Mouse (Mus musculus) embryonic facial prominence, embryonic 14.5 days (tissue): Measurements from ENCODE around the gene Cad. TPM values are rescaled to one million over a fixed set of nuclear protein-coding genes. Genes with fewer than 3 reads are reported as not detected.
"Not testable (repeated sequence)": the region's sequence is repeated elsewhere in the genome, so short reads cannot be mapped to it uniquely, and the experiment has no call there.

ENCODE experiments used
- ATAC-seq: fragments of 200-750 bp; cut with Nextera tagmentation; 2 replicates; pipeline ENCODE4 v1.8.0; 2017; ENCODE audit warnings: low read depth, moderate number of reproducible peaks, moderate TSS enrichment
- DNase-seq: peaks from one replicate; pipeline ENCODE4 v3.0.0-alpha.2; 2015; ENCODE audit warnings: low spot score
- H3K27ac ChIP-seq: fragments of 300-500 bp; sonication (generic); replicated peaks from 2 replicates; pipeline ENCODE4 v1.5.1; 2014; ENCODE audit warnings: low read depth, mild to moderate bottlenecking, low read length, moderate library complexity
- H3K27me3 ChIP-seq: fragments of 300-500 bp; sonication (generic); replicated peaks from 2 replicates; pipeline ENCODE4 v1.6.1; 2014; ENCODE audit warnings: low read length; ENCODE audit not compliant: control insufficient read depth, insufficient read depth
- H3K36me3 ChIP-seq: fragments of 300-500 bp; sonication (generic); 2 replicates; pipeline ENCODE4 v1.6.1; 2014; ENCODE audit warnings: low read length, mixed read lengths; ENCODE audit not compliant: control insufficient read depth, insufficient read depth
- H3K4me1 ChIP-seq: fragments of 300-500 bp; sonication (generic); 2 replicates; pipeline ENCODE4 v1.6.1; 2014; ENCODE audit warnings: antibody characterized with exemption, low read length; ENCODE audit not compliant: control insufficient read depth, insufficient read depth
- H3K4me2 ChIP-seq: fragments of 300-500 bp; sonication (generic); 2 replicates; pipeline ENCODE4 v1.6.1; 2014; ENCODE audit warnings: low read depth, mild to moderate bottlenecking, low read length, moderate library complexity, mixed read lengths
- H3K4me3 ChIP-seq: fragments of 300-500 bp; sonication (generic); 2 replicates; pipeline ENCODE4 v1.5.1; 2014; ENCODE audit warnings: low read depth, mild to moderate bottlenecking, low read length
- H3K9ac ChIP-seq: fragments of 300-500 bp; sonication (generic); 2 replicates; pipeline ENCODE4 v1.6.1; 2014; ENCODE audit warnings: low read depth, mild to moderate bottlenecking, low read length, moderate library complexity, mixed read lengths
- H3K9me3 ChIP-seq: fragments of 300-500 bp; sonication (generic); 2 replicates; pipeline ENCODE4 v1.6.1; 2016; ENCODE audit warnings: low read length; ENCODE audit not compliant: control insufficient read depth
- WGBS: fragments of 180-500 bp; shearing (Covaris S2); extraction: QIAGEN DNeasy Blood & Tissue Kit; methylation state at CpG from one replicate; pipeline ENCODE4 v1.1.7; 2014; 5-methylcytosine and 5-hydroxymethylcytosine counted together
- polyA plus RNA-seq: library from polyadenylated mRNA; unstranded; fragments of >200 nt; fragmentation: Nextera tagmentation; extraction: Ambion mirVana; gene quantifications from 2 replicates; pipeline ENCODE4 v1.2.1, GENCODE M21; 2014

The Cad gene
- polyA plus RNA-seq, 1 experiment from 2014 or later, result 29.1 TPM

- Histone ChIP-seq H3K4me2 (peak overlapping the region; percentile 73), H3K4me3 (peak overlapping the region; percentile 55; the same call in 1 of the 2 replicates), H3K27ac (peak overlapping the region; percentile 73; the same call in 1 of the 2 replicates), H3K9ac (peak overlapping the region; percentile 78), H3K36me3 (peaks cover 21% of the 10 kb centered on the region)
- not testable (repeated sequence) for H3K27me3 ChIP-seq, H3K4me1 ChIP-seq, H3K9me3 ChIP-seq, ATAC-seq, DNase-seq
- 58% methylated on average over 4 of the region's 4 CpGs for WGBS
Observed at GRCm38 (mm10) chr5:31053728-31054127, 852 bp upstream of the Cad start.

- H3K4me3 ChIP-seq, result peak overlapping the region; percentile 55
- H3K9ac ChIP-seq, result peak overlapping the region; percentile 78
- DNase-seq (no peak), ATAC-seq (peak; percentile 20)
- peaks cover 38% of the 10 kb centered on the region for H3K36me3 ChIP-seq
- no peaks in the 10 kb centered on the region for H3K27me3 ChIP-seq
- peak overlapping the region; percentile 73; the same call in 1 of the 2 replicates for H3K27ac ChIP-seq
- H3K9me3 ChIP-seq, result no peaks in the 10 kb centered on the region
- 14% methylated on average over 19 of the region's 19 CpGs for WGBS
- H3K4me2 ChIP-seq, result peak overlapping the region; percentile 73
- H3K4me1 ChIP-seq, result peaks cover 5% of the 10 kb centered on the region
Observed at GRCm38 (mm10) chr5:31055216-31056140, 898 bp downstream of the Cad start.

- H3K4me3 ChIP-seq, result no peak overlapping the region
- H3K27me3 ChIP-seq, result no peaks in the 10 kb centered on the region
- peaks cover 94% of the 10 kb centered on the region for H3K36me3 ChIP-seq
- no peaks in the 10 kb centered on the region for H3K4me1 ChIP-seq
- no peak overlapping the region for H3K4me2 ChIP-seq
- ATAC-seq, result no peak
- 100% methylated on average over 3 of the region's 3 CpGs for WGBS
- H3K9me3 ChIP-seq, result no peaks in the 10 kb centered on the region
- no peak overlapping the region for H3K27ac ChIP-seq
- no peak overlapping the region for H3K9ac ChIP-seq
- no peak for DNase-seq
Observed at GRCm38 (mm10) chr5:31069810-31070209, 15.2 kb downstream of the Cad start.

- H3K27ac ChIP-seq, result no peak overlapping the region
- no peak overlapping the region for H3K4me3 ChIP-seq
- ATAC-seq (no peak), DNase-seq (no peak)
- H3K36me3 ChIP-seq, result peaks cover 96% of the 10 kb centered on the region
- H3K4me1 ChIP-seq, result no peaks in the 10 kb centered on the region
- WGBS, result 88% methylated on average over 2 of the region's 2 CpGs
- H3K27me3 ChIP-seq, result no peaks in the 10 kb centered on the region
- no peaks in the 10 kb centered on the region for H3K9me3 ChIP-seq
- H3K4me2 ChIP-seq, result no peak overlapping the region
- no peak overlapping the region for H3K9ac ChIP-seq
Observed at GRCm38 (mm10) chr5:31071059-31071458, 16.5 kb downstream of the Cad start.

GRCm38 (mm10) chr5:31071821-31072220 is 17.2 kb downstream of the Cad start:
- DNase-seq, result no peak
- Histone ChIP-seq H3K4me3 (no peak overlapping the region), H3K27ac (no peak overlapping the region), H3K4me2 (no peak overlapping the region), H3K4me1 (no peaks in the 10 kb centered on the region), H3K9ac (no peak overlapping the region), H3K27me3 (no peaks in the 10 kb centered on the region), H3K9me3 (no peaks in the 10 kb centered on the region), H3K36me3 (peaks cover 96% of the 10 kb centered on the region)
- no peak for ATAC-seq
- WGBS, result 95% methylated on average over 11 of the region's 11 CpGs

- Histone ChIP-seq H3K4me3 (no peak overlapping the region), H3K9me3 (no peaks in the 10 kb centered on the region), H3K4me2 (no peak overlapping the region), H3K27ac (no peak overlapping the region), H3K9ac (no peak overlapping the region), H3K27me3 (no peaks in the 10 kb centered on the region), H3K36me3 (peaks cover 96% of the 10 kb centered on the region), H3K4me1 (no peaks in the 10 kb centered on the region)
- ATAC-seq (no peak), DNase-seq (no peak)
- 89% methylated on average over 12 of the region's 12 CpGs for WGBS
Observed at GRCm38 (mm10) chr5:31073176-31073575, 18.6 kb downstream of the Cad start.

GRCm38 (mm10) chr5:31076346-31076745 is 21.8 kb downstream of the Cad start:
- H3K36me3 ChIP-seq, result peaks cover 77% of the 10 kb centered on the region
- WGBS, result 87% methylated on average over 12 of the region's 13 CpGs
- no peaks in the 10 kb centered on the region for H3K27me3 ChIP-seq

GRCm38 (mm10) chr5:31080059-31080794 is 25.6 kb downstream of the Cad start:
- H3K4me3 ChIP-seq, result no peak overlapping the region
- no peak overlapping the region for H3K27ac ChIP-seq
- ATAC-seq, result no peak
- no peak overlapping the region for H3K9ac ChIP-seq
- 58% methylated on average over 13 of the region's 13 CpGs for WGBS
- H3K4me1 ChIP-seq, result no peaks in the 10 kb centered on the region
- H3K27me3 ChIP-seq, result peaks cover 11% of the 10 kb centered on the region
- no peaks in the 10 kb centered on the region for H3K9me3 ChIP-seq
- DNase-seq, result peak; percentile 73
- H3K4me2 ChIP-seq, result no peak overlapping the region
- H3K36me3 ChIP-seq, result peaks cover 40% of the 10 kb centered on the region

More at GRCm38 (mm10) chr5:31076346-31076745, 21.8 kb downstream of the Cad start:
- Histone ChIP-seq H3K27ac (no peak overlapping the region), H3K9ac (no peak overlapping the region), H3K9me3 (no peaks in the 10 kb centered on the region), H3K4me1 (no peaks in the 10 kb centered on the region), H3K4me2 (no peak overlapping the region), H3K4me3 (no peak overlapping the region)
- no peak for DNase-seq
- no peak for ATAC-seq
